Mouse (Mus musculus): ENCODE results near the gene Pdpk1. TPM values are rescaled to one million over a fixed set of nuclear protein-coding genes. Genes with fewer than 3 reads are reported as not detected.

Gene Pdpk1
- polyA plus RNA-seq, 1 experiment from 2014 or later: 45.6 TPM

- peak; percentile 9; the same call in 1 of the 2 replicates for ATAC-seq (ENCODE audit: insufficient number of reproducible peaks, insufficient read depth, low FRiP score, low read depth)
- Histone ChIP-seq H3K9me3 (ENCODE audit: control insufficient read depth, low read length) (no peaks in the 10 kb centered on the region), H3K27ac (replicated peaks in 1 of 2; ENCODE audit: control insufficient read depth in 1 of 2, insufficient read depth in 1 of 2, low read depth in 2 of 2, low read length in 2 of 2) (peak overlapping the region in 1 of 2 experiments; percentile 87; a peak in 3 of 4 replicates)
These were observed 12.0 kb upstream of the Pdpk1 start for GRCm38 (mm10) chr17:24162584-24163175.

GRCm38 (mm10) chr17:24161466-24161865 lies 10.7 kb upstream of the Pdpk1 start:
- ATAC-seq (ENCODE audit: insufficient number of reproducible peaks, insufficient read depth, low FRiP score, low read depth): no peak

More at GRCm38 (mm10) chr17:24162584-24163175, 12.0 kb upstream of the Pdpk1 start:
- peak overlapping the region; percentile 76 to 93 for H3K4me3 ChIP-seq (ENCODE audit: control insufficient read depth in 1 of 2, insufficient read depth in 1 of 2, low read depth in 1 of 2, low read length in 2 of 2)
- 16% methylated on average over 17 of the region's 17 CpGs for WGBS
- H3K36me3 ChIP-seq (ENCODE audit: control insufficient read depth, insufficient read depth, low read length): peaks cover 36% of the 10 kb centered on the region
- peak overlapping the region; percentile 97 for H3K4me2 ChIP-seq (ENCODE audit: low read length)
- peak overlapping the region; percentile 91 for H3K9ac ChIP-seq (ENCODE audit: low read length)
- H3K4me1 ChIP-seq (ENCODE audit: control insufficient read depth in 2 of 2, insufficient read depth in 2 of 2, low read length in 2 of 2): peaks cover 6 to 12% of the 10 kb centered on the region in 2 experiments
- no peaks in the 10 kb centered on the region for H3K27me3 ChIP-seq (ENCODE audit: control insufficient read depth, insufficient read depth, low read length)

GRCm38 (mm10) chr17:24157526-24157925 lies 6.8 kb upstream of the Pdpk1 start:
- peaks cover 1 to 3% of the 10 kb centered on the region in 2 experiments; a peak in 3 of 4 replicates for H3K4me1 ChIP-seq (ENCODE audit: control insufficient read depth in 2 of 2, insufficient read depth in 2 of 2, low read length in 2 of 2)
- H3K9me3 ChIP-seq (ENCODE audit: control insufficient read depth, low read length): no peaks in the 10 kb centered on the region
- 88% methylated on average over 4 of the region's 4 CpGs for WGBS
- peaks cover 25% of the 10 kb centered on the region for H3K36me3 ChIP-seq (ENCODE audit: control insufficient read depth, insufficient read depth, low read length)
- no peak for ATAC-seq (ENCODE audit: insufficient number of reproducible peaks, insufficient read depth, low FRiP score, low read depth)
- no peak overlapping the region for H3K4me3 ChIP-seq (ENCODE audit: control insufficient read depth in 1 of 2, insufficient read depth in 1 of 2, low read depth in 1 of 2, low read length in 2 of 2)
- H3K9ac ChIP-seq (ENCODE audit: low read length): no peak overlapping the region
- no peaks in the 10 kb centered on the region for H3K27me3 ChIP-seq (ENCODE audit: control insufficient read depth, insufficient read depth, low read length)
- H3K27ac ChIP-seq (replicated peaks in 1 of 2; ENCODE audit: control insufficient read depth in 1 of 2, insufficient read depth in 1 of 2, low read depth in 2 of 2, low read length in 2 of 2): no peak overlapping the region
- H3K4me2 ChIP-seq (ENCODE audit: low read length): no peak overlapping the region

More at GRCm38 (mm10) chr17:24161466-24161865, 10.7 kb upstream of the Pdpk1 start:
- Histone ChIP-seq H3K27me3 (ENCODE audit: control insufficient read depth, insufficient read depth, low read length) (no peaks in the 10 kb centered on the region), H3K4me3 (ENCODE audit: control insufficient read depth in 1 of 2, insufficient read depth in 1 of 2, low read depth in 1 of 2, low read length in 2 of 2) (no peak overlapping the region), H3K4me2 (ENCODE audit: low read length) (no peak overlapping the region), H3K4me1 (ENCODE audit: control insufficient read depth in 2 of 2, insufficient read depth in 2 of 2, low read length in 2 of 2) (peaks cover 6 to 7% of the 10 kb centered on the region in 2 experiments), H3K9ac (ENCODE audit: low read length) (0 out of 2 replicates have a peak overlapping the region, but pooled peaks have one; percentile 28), H3K9me3 (ENCODE audit: control insufficient read depth, low read length) (no peaks in the 10 kb centered on the region), H3K36me3 (ENCODE audit: control insufficient read depth, insufficient read depth, low read length) (peaks cover 31% of the 10 kb centered on the region), H3K27ac (replicated peaks in 1 of 2; ENCODE audit: control insufficient read depth in 1 of 2, insufficient read depth in 1 of 2, low read depth in 2 of 2, low read length in 2 of 2) (no peak overlapping the region; a peak in 1 of 4 replicates)
- WGBS: 77% methylated on average over 5 of the region's 5 CpGs

GRCm38 (mm10) chr17:24157121-24157520 lies 6.4 kb upstream of the Pdpk1 start:
- ATAC-seq (ENCODE audit: insufficient number of reproducible peaks, insufficient read depth, low FRiP score, low read depth): no peak
- H3K36me3 ChIP-seq (ENCODE audit: control insufficient read depth, insufficient read depth, low read length): peaks cover 25% of the 10 kb centered on the region
- WGBS: 92% methylated on average over 6 of the region's 6 CpGs

DNA sequence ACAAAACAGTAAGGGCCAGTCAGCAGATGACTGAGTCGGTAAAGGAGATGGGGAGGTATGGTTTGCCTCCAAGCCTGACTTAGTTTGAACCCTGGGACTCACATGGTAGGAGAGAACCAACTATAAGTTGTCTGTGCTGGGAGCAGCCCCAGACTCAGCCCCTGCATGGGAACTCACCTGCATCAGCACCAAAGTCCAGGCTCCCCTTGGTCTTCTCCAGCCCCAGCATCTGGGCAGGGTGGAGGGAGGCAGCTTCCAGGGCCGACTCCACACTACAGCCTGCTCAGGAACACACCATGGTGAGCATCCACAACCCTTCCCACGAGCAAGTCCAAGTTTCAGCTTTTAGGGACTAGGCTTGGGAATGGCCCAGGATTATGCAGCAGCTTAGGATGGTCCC lies 5.7 kb upstream of the Pdpk1 start:
- no peak for ATAC-seq (ENCODE audit: insufficient number of reproducible peaks, insufficient read depth, low FRiP score, low read depth)
- no peak overlapping the region for H3K4me2 ChIP-seq (ENCODE audit: low read length)
- H3K4me3 ChIP-seq (ENCODE audit: control insufficient read depth in 1 of 2, insufficient read depth in 1 of 2, low read depth in 1 of 2, low read length in 2 of 2): no peak overlapping the region
- 88% methylated on average over 3 of the region's 3 CpGs for WGBS
- no peak overlapping the region for H3K27ac ChIP-seq (replicated peaks in 1 of 2; ENCODE audit: control insufficient read depth in 1 of 2, insufficient read depth in 1 of 2, low read depth in 2 of 2, low read length in 2 of 2)
- peaks cover 7 to 10% of the 10 kb centered on the region in 2 experiments; a peak in 3 of 4 replicates for H3K4me1 ChIP-seq (ENCODE audit: control insufficient read depth in 2 of 2, insufficient read depth in 2 of 2, low read length in 2 of 2)
- H3K9me3 ChIP-seq (ENCODE audit: control insufficient read depth, low read length): no peaks in the 10 kb centered on the region
- H3K36me3 ChIP-seq (ENCODE audit: control insufficient read depth, insufficient read depth, low read length): peaks cover 25% of the 10 kb centered on the region
- H3K27me3 ChIP-seq (ENCODE audit: control insufficient read depth, insufficient read depth, low read length): no peaks in the 10 kb centered on the region
- no peak overlapping the region for H3K9ac ChIP-seq (ENCODE audit: low read length)

More at GRCm38 (mm10) chr17:24157121-24157520, 6.4 kb upstream of the Pdpk1 start:
- peaks cover 2 to 4% of the 10 kb centered on the region in 2 experiments; a peak in 2 of 4 replicates for H3K4me1 ChIP-seq (ENCODE audit: control insufficient read depth in 2 of 2, insufficient read depth in 2 of 2, low read length in 2 of 2)
- H3K27me3 ChIP-seq (ENCODE audit: control insufficient read depth, insufficient read depth, low read length): no peaks in the 10 kb centered on the region
- no peak overlapping the region for H3K27ac ChIP-seq (replicated peaks in 1 of 2; ENCODE audit: control insufficient read depth in 1 of 2, insufficient read depth in 1 of 2, low read depth in 2 of 2, low read length in 2 of 2)
- no peak overlapping the region for H3K4me3 ChIP-seq (ENCODE audit: control insufficient read depth in 1 of 2, insufficient read depth in 1 of 2, low read depth in 1 of 2, low read length in 2 of 2)
- H3K9ac ChIP-seq (ENCODE audit: low read length): no peak overlapping the region
- H3K9me3 ChIP-seq (ENCODE audit: control insufficient read depth, low read length): no peaks in the 10 kb centered on the region
- H3K4me2 ChIP-seq (ENCODE audit: low read length): no peak overlapping the region

DNA sequence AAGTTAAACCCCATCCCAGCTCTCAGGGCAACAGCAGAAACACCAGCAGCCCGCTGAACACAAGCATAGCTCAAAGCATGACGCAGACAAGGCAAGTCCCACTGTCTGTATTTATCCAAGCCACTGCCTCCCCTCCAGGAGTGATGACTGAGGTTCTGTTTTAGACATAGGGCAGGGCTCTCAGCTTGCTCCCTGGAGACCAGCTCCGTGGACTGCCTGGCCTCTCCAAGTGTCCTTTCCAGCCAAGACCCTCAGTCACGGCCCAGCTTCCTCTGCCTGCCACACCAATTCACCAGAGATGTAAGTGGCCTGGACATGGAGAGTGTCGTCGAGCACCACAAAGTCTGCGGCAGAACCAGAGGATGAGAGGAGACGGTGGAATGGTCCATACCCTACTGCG lies 5.0 kb upstream of the Pdpk1 start:
- 87% methylated on average over 9 of the region's 9 CpGs for WGBS
- Histone ChIP-seq H3K27me3 (ENCODE audit: control insufficient read depth, insufficient read depth, low read length) (no peaks in the 10 kb centered on the region), H3K4me2 (ENCODE audit: low read length) (no peak overlapping the region), H3K27ac (replicated peaks in 1 of 2; ENCODE audit: control insufficient read depth in 1 of 2, insufficient read depth in 1 of 2, low read depth in 2 of 2, low read length in 2 of 2) (no peak overlapping the region), H3K9me3 (ENCODE audit: control insufficient read depth, low read length) (no peaks in the 10 kb centered on the region), H3K4me3 (ENCODE audit: control insufficient read depth in 1 of 2, insufficient read depth in 1 of 2, low read depth in 1 of 2, low read length in 2 of 2) (no peak overlapping the region), H3K4me1 (ENCODE audit: control insufficient read depth in 2 of 2, insufficient read depth in 2 of 2, low read length in 2 of 2) (peaks cover 7 to 10% of the 10 kb centered on the region in 2 experiments; a peak in 3 of 4 replicates), H3K36me3 (ENCODE audit: control insufficient read depth, insufficient read depth, low read length) (peaks cover 25% of the 10 kb centered on the region), H3K9ac (ENCODE audit: low read length) (no peak overlapping the region)
- no peak for ATAC-seq (ENCODE audit: insufficient number of reproducible peaks, insufficient read depth, low FRiP score, low read depth)

GRCm38 (mm10) chr17:24154463-24154862 lies 3.7 kb upstream of the Pdpk1 start:
- Histone ChIP-seq H3K4me2 (ENCODE audit: low read length) (no peak overlapping the region), H3K9ac (ENCODE audit: low read length) (no peak overlapping the region), H3K36me3 (ENCODE audit: control insufficient read depth, insufficient read depth, low read length) (peaks cover 22% of the 10 kb centered on the region), H3K9me3 (ENCODE audit: control insufficient read depth, low read length) (no peaks in the 10 kb centered on the region), H3K27me3 (ENCODE audit: control insufficient read depth, insufficient read depth, low read length) (no peaks in the 10 kb centered on the region), H3K4me3 (ENCODE audit: control insufficient read depth in 1 of 2, insufficient read depth in 1 of 2, low read depth in 1 of 2, low read length in 2 of 2) (no peak overlapping the region), H3K4me1 (ENCODE audit: control insufficient read depth in 2 of 2, insufficient read depth in 2 of 2, low read length in 2 of 2) (peaks cover 7 to 10% of the 10 kb centered on the region in 2 experiments; a peak in 3 of 4 replicates), H3K27ac (replicated peaks in 1 of 2; ENCODE audit: control insufficient read depth in 1 of 2, insufficient read depth in 1 of 2, low read depth in 2 of 2, low read length in 2 of 2) (no peak overlapping the region)
- WGBS: 50% methylated on average over 3 of the region's 3 CpGs
- ATAC-seq (ENCODE audit: insufficient number of reproducible peaks, insufficient read depth, low FRiP score, low read depth): no peak; the same call in 1 of the 2 replicates
